Mouse (Mus musculus): ENCODE measurements around the gene Surf4.
"Not testable (repeated sequence)": the region's sequence is repeated elsewhere in the genome, so short reads cannot be mapped to it uniquely, and the experiment has no call there.

Surf4 gene

GRCm38 (mm10) chr2:26906431-26906830 lies 27.3 kb downstream of the Surf4 start:
- intact Hi-C loops (cut with DNase I), result loop anchor here (5.0 kb wide), 1 partner anchor 56 kb away; the partner anchor contains the start of gene Rexo4

GRCm38 (mm10) chr2:26905936-26906335 lies 27.8 kb downstream of the Surf4 start:
- intact Hi-C loops (cut with DNase I), result loop anchor here (5.0 kb wide), 1 partner anchor 56 kb away; the partner anchor contains the start of gene Rexo4

DNA sequence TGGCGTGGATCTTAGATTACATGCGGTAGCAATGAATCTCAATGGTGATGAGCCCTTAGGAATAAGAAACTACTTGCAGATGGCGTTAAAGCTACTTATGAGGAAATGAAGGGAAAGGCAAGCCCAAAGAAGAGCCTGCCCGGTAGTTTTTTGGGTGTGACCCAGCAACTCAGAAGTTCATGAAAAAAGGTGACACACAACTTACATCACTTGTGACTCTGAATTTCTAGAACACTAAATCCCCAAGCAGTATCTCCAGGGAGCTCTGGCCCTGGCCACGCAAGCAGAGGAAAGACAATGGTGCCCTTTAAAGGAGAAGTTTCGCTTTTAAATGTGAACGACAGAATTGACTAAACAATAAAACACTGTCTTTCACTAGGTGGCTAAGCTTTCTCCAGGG lies 30.4 kb downstream of the Surf4 start:
- intact Hi-C loops (cut with DNase I), result no loop called here

- intact Hi-C loops (cut with DNase I), result no loop called here
Measured at GRCm38 (mm10) chr2:26902467-26903220, 31.1 kb downstream of the Surf4 start, which contains the start of gene Surf6. Gene Surf6, minus strand, starts transcription at chr2:26902879.

DNA sequence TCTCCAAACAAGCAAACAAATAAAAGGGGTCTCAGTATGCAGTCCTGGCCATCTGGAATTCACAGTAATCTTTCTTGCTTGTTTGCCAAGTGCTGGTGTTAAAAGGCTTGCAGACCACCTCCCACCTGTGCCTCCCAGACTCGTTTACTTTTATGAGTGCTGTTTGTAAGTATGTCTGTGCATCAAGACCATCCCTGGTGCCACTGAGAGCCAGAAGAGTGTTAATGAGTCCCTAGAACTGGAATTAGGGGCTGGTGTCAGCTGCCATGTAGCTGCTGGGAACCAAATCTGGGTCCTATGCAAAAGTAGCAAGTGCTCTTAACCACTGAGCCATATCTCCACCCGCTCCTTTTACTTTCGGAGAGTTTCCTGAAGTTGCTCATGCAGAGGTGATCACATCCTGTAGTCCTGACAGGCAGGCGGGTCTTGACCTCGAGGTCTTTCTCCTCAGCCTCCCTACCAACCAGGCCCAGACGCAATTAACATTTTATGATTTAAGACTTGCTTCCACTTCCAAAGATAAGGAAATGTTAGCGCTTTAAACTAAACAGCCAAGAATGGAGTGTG lies 31.8 kb downstream of the Surf4 start:
- intact Hi-C loops (cut with DNase I), result no loop called here

GRCm38 (mm10) chr2:26900731-26901130 lies 33.0 kb downstream of the Surf4 start:
- intact Hi-C loops (cut with DNase I), result no loop called here

GRCm38 (mm10) chr2:26895898-26896297 lies 37.8 kb downstream of the Surf4 start:
- intact Hi-C loops (cut with DNase I), result no loop called here

- intact Hi-C loops (cut with DNase I), result not testable (repeated sequence)
Measured at GRCm38 (mm10) chr2:26886170-26886569, 47.6 kb downstream of the Surf4 start.

DNA sequence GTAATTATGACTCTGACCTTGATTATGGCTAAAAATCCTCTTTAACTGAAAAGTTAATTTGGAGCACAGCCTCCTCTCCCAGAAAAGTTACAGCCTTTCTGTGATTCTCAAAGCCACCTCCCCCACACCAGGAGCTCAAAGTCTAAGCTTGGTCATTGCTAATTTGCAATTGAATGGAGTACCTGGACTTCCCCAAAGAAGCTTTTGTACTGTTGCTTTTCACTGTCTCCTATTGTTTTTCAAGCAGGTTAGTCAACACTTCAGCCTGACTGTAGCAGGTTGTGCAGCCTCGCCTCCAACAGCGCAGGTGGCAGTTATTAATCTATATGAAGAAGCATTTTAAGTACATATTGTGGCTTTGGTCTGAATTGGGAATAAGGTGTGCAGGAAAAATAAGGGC lies 48.2 kb downstream of the Surf4 start:
- intact Hi-C loops (cut with DNase I), result not testable (repeated sequence)

- intact Hi-C loops (cut with DNase I), result no loop called here
Measured at GRCm38 (mm10) chr2:26878571-26878970, 55.2 kb downstream of the Surf4 start.

DNA sequence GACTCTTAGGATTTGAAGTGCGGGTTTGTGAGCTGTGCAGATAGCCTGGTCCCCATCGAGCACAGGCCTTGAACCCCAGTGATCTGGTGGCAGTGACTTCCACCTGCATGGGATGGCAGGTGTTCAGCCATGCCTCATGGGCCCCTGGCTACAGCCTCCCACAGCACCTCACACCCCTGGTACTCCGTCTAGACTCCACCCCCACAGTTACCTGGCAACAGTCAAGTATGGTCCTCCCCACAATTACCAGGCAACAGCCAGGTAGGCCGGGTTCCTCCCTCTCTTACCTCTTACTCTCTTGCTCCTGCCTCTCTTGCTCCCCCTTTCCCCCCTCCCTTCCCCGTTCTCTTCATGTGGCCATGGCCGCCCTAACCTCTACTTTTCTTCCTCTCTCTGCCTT lies 63.1 kb downstream of the Surf4 start:
- intact Hi-C loops (cut with DNase I), result no loop called here

Measured in adrenal gland (tissue).